Mouse (Mus musculus): ENCODE data around the gene Gpcpd1. TPM values are rescaled to one million over a fixed set of nuclear protein-coding genes. Genes with fewer than 3 reads are reported as not detected.

The Gpcpd1 gene
- polyA plus RNA-seq, 1 experiment from 2014 or later: 52.2 TPM

DNA sequence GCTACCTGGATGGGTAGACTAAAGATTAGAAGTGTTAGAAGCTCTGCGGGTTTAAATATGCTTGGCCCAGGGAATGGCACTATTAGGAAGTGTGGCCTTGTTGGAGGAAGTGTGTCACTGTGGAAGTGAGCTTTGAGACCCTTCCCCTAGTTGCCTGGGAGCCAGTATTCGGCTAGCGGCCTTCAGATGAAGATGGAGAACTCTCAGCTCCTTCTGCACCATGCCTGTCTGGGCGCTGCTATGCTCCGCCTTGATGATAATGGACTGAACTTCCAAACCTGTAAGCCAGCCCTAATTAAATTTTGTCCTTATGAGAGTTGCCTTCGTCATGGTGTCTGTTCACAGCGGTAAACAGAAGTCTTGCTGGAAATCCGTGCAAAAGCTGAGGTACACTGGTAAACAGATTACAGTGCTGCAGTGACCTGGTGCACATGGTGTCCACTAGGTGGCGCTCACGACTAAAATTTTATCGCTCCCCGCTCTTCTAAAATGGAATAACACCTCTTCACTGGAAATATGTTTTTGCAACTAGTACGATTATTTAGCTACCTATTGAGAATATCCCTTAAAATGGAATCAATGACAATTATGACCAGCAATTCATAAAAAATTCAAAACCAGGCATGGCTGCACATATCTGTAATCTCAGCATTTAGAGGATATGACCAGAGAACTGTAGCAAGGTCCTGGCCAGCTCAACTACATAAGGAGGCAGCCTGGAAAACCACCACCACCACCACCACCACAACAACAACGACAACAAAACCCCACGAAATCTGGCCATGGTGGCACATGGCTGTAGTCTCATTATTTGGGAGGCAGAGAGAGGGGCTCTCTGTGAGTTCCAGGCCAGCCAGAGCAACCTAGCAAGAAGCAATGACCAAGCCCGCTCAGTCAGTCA lies 71.1 kb downstream of the Gpcpd1 start:
- DNase-seq (ENCODE audit: low spot score): peak; percentile 88
- TF ChIP-seq CTCF (IDR thresholded peaks at IDR 0.05) (peak; percentile 83), EP300 (IDR thresholded peaks at IDR 0.05) (no peak)
- Histone ChIP-seq H3K4me3 (ENCODE audit: low read depth, low read length) (no peak overlapping the region), H3K4me1 (ENCODE audit: insufficient read depth, low read depth, low read length) (peaks cover 2% of the 10 kb centered on the region; the same call in 1 of the 2 replicates), H3K27me3 (replicated peaks; ENCODE audit: insufficient read depth, low read length) (no peaks in the 10 kb centered on the region), H3K9me3 (ENCODE audit: low read length) (no peaks in the 10 kb centered on the region), H3K36me3 (ENCODE audit: insufficient read depth, low read length) (no peaks in the 10 kb centered on the region), H3K4me2 (replicated peaks; ENCODE audit: low read depth, low read length) (no peak overlapping the region), H3K9ac (replicated peaks; ENCODE audit: low read depth) (no peak overlapping the region), H3K27ac (ENCODE audit: low read length) (no peak overlapping the region)
- 26% methylated on average over 16 of the region's 16 CpGs for WGBS
- peak; percentile 41; the same call in 1 of the 2 replicates for ATAC-seq

DNA sequence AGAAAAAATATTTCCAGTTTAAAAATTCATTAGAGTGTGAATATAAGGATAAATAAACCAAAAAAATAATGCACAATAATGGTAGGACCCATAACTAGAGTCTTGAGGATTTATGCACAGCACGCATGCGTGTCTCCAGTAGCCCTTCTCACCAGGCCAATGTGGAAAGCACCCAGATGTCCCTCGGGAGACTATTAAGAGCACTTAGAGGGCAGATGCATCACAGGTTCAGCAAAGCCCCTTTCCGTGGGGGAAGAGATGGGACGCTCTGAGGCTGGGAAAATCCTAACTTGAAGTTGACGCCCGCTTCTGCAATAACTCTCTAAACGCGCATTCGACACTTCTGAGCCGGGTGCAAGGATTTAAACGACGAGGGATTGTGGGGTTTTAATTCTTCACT lies 71.9 kb downstream of the Gpcpd1 start:
- 82% methylated on average over 13 of the region's 13 CpGs for WGBS
- no peak overlapping the region for H3K4me3 ChIP-seq (ENCODE audit: low read depth, low read length)
- DNase-seq (ENCODE audit: low spot score): no peak
- ATAC-seq: no peak
- no peak overlapping the region for H3K4me2 ChIP-seq (replicated peaks; ENCODE audit: low read depth, low read length)
- no peaks in the 10 kb centered on the region for H3K36me3 ChIP-seq (ENCODE audit: insufficient read depth, low read length)
- H3K27ac ChIP-seq (ENCODE audit: low read length): no peak overlapping the region
- H3K27me3 ChIP-seq (replicated peaks; ENCODE audit: insufficient read depth, low read length): no peaks in the 10 kb centered on the region
- H3K9ac ChIP-seq (replicated peaks; ENCODE audit: low read depth): no peak overlapping the region
- no peak for TF ChIP-seq CTCF (IDR thresholded peaks at IDR 0.05)
- TF ChIP-seq EP300 (IDR thresholded peaks at IDR 0.05): no peak
- no peaks in the 10 kb centered on the region for H3K9me3 ChIP-seq (ENCODE audit: low read length)
- peaks cover 2% of the 10 kb centered on the region; the same call in 1 of the 2 replicates for H3K4me1 ChIP-seq (ENCODE audit: insufficient read depth, low read depth, low read length)

DNA sequence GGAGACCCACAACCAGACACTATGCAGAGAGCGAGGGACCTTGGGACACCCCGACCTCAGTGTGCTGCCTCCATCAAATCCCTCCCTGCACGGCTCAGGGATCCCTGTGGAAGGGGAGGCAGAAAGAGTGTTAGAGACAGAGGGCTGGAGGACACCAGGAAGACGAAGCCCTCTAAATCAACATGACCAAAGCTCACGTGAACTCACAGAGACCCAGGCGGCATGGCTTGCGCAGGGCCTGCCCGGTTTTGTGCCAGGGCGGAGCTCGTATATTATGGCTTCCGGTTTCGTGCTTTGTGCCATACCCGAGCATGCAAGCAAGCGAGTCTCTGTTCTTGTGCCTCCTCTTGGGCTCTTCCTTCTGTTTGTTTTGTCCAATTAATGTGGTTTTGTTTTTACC lies 72.5 kb downstream of the Gpcpd1 start:
- H3K9me3 ChIP-seq (ENCODE audit: low read length): no peaks in the 10 kb centered on the region
- no peak overlapping the region for H3K4me2 ChIP-seq (replicated peaks; ENCODE audit: low read depth, low read length)
- H3K4me3 ChIP-seq (ENCODE audit: low read depth, low read length): no peak overlapping the region
- WGBS: 86% methylated on average over 14 of the region's 14 CpGs
- H3K27me3 ChIP-seq (replicated peaks; ENCODE audit: insufficient read depth, low read length): no peaks in the 10 kb centered on the region
- no peaks in the 10 kb centered on the region for H3K36me3 ChIP-seq (ENCODE audit: insufficient read depth, low read length)
- no peak for ATAC-seq
- DNase-seq (ENCODE audit: low spot score): no peak
- H3K4me1 ChIP-seq (ENCODE audit: insufficient read depth, low read depth, low read length): peaks cover 2% of the 10 kb centered on the region; the same call in 1 of the 2 replicates
- H3K9ac ChIP-seq (replicated peaks; ENCODE audit: low read depth): no peak overlapping the region
- TF ChIP-seq CTCF (IDR thresholded peaks at IDR 0.05) (no peak), EP300 (IDR thresholded peaks at IDR 0.05) (no peak)
- no peak overlapping the region for H3K27ac ChIP-seq (ENCODE audit: low read length)

DNA sequence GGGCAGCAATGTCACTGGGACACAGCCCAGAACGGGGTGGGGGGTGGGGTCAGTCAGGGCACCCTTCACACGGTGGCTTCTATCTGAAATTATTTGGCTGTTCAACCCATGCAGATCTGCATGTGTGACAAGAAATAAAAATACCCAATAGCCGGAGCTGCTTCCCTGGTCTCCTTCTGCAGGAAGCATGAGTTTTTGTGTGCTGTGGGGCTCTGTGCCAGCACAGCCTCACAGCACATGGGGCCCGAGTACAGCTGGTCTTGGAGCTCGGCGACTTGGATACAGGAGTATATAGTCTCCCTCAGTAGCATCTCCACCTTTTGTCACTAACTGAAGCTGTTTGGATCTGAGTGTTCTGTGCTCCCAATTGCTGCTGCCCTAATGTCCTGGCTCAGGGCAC lies 73.2 kb downstream of the Gpcpd1 start:
- no peaks in the 10 kb centered on the region for H3K36me3 ChIP-seq (ENCODE audit: insufficient read depth, low read length)
- WGBS: 42% methylated on average over 6 of the region's 6 CpGs

DNA sequence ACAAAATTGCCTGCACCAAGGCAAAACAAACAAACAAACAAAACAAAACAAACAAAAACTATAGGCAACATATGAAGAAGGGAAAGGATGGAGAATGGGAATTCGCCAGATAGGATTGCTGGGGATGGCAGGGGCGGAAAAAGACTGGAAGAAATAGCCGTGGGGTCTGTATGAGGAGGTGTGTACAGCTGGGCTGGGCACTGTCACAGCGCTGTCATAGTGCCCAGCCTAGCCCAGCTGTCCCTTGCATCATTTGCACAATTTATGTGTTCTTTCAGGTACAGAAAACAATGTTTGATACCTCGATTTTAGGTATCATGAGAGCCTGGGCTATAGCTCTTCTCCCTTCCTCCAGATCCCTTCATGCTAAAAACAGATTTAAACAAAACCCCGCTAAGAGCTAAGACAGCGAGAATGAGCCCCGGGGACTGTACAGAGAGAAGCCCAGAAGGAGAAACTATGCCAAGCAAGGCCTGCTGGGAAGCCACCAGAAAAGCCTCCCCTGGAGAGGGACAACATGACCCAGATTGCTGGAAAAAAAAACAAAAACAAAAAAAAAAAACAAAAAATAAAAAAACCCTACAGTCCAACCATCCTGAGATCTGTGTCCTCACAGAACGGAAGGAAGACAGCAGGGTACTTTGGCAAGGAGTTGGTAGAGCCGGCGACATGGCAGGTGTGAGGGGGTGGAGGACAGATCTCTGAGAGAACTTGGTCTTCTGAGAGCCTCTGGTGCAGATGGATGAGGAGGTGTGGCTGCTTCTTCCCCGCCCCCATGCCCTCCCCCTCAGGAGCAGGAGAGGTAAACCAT lies 74.0 kb downstream of the Gpcpd1 start:
- Histone ChIP-seq H3K9ac (replicated peaks; ENCODE audit: low read depth) (no peak overlapping the region), H3K4me2 (replicated peaks; ENCODE audit: low read depth, low read length) (no peak overlapping the region), H3K36me3 (ENCODE audit: insufficient read depth, low read length) (no peaks in the 10 kb centered on the region), H3K9me3 (ENCODE audit: low read length) (no peaks in the 10 kb centered on the region), H3K27me3 (replicated peaks; ENCODE audit: insufficient read depth, low read length) (no peaks in the 10 kb centered on the region), H3K4me1 (ENCODE audit: insufficient read depth, low read depth, low read length) (peaks cover 2% of the 10 kb centered on the region; the same call in 1 of the 2 replicates), H3K27ac (ENCODE audit: low read length) (no peak overlapping the region), H3K4me3 (ENCODE audit: low read depth, low read length) (no peak overlapping the region)
- no peak for TF ChIP-seq EP300 (IDR thresholded peaks at IDR 0.05)
- TF ChIP-seq CTCF (IDR thresholded peaks at IDR 0.05): no peak
- no peak for DNase-seq (ENCODE audit: low spot score)
- no peak for ATAC-seq
- 63% methylated on average over 12 of the region's 12 CpGs for WGBS

More for the DNA sequence above, 73.2 kb downstream of the Gpcpd1 start:
- H3K4me1 ChIP-seq (ENCODE audit: insufficient read depth, low read depth, low read length): peaks cover 2% of the 10 kb centered on the region; the same call in 1 of the 2 replicates
- H3K27me3 ChIP-seq (replicated peaks; ENCODE audit: insufficient read depth, low read length): no peaks in the 10 kb centered on the region
- no peak overlapping the region for H3K9ac ChIP-seq (replicated peaks; ENCODE audit: low read depth)
- no peak overlapping the region for H3K4me3 ChIP-seq (ENCODE audit: low read depth, low read length)
- no peak for DNase-seq (ENCODE audit: low spot score)
- no peaks in the 10 kb centered on the region for H3K9me3 ChIP-seq (ENCODE audit: low read length)
- H3K4me2 ChIP-seq (replicated peaks; ENCODE audit: low read depth, low read length): no peak overlapping the region
- no peak for ATAC-seq
- TF ChIP-seq EP300 (IDR thresholded peaks at IDR 0.05) (no peak), CTCF (IDR thresholded peaks at IDR 0.05) (no peak)
- H3K27ac ChIP-seq (ENCODE audit: low read length): no peak overlapping the region

DNA sequence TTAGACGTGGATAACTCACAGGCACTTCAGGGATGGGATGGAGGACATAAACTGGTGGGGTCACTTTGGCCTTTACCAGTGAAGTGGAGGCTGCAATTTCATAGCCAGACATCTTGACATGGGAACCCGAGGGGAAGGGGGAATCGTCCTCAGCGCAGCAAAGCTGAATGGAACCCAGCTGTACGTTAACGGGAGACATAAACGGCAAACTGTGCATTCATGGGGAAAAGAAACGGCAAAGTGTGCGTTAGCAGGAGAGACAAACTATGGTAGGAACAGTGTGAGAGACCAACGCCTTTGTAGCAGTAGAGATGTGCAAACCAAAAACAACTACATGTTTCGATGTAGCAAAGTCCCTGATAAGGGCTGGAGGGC lies 74.6 kb downstream of the Gpcpd1 start:
- H3K27ac ChIP-seq (ENCODE audit: low read length): no peak overlapping the region
- no peak overlapping the region for H3K4me3 ChIP-seq (ENCODE audit: low read depth, low read length)
- H3K4me1 ChIP-seq (ENCODE audit: insufficient read depth, low read depth, low read length): peaks cover 2% of the 10 kb centered on the region; the same call in 1 of the 2 replicates
- WGBS: 61% methylated on average over 11 of the region's 11 CpGs
- no peaks in the 10 kb centered on the region for H3K36me3 ChIP-seq (ENCODE audit: insufficient read depth, low read length)
- no peak for TF ChIP-seq CTCF (IDR thresholded peaks at IDR 0.05)
- no peak for TF ChIP-seq EP300 (IDR thresholded peaks at IDR 0.05)
- no peaks in the 10 kb centered on the region for H3K9me3 ChIP-seq (ENCODE audit: low read length)
- H3K4me2 ChIP-seq (replicated peaks; ENCODE audit: low read depth, low read length): no peak overlapping the region
- ATAC-seq: no peak
- H3K27me3 ChIP-seq (replicated peaks; ENCODE audit: insufficient read depth, low read length): no peaks in the 10 kb centered on the region
- H3K9ac ChIP-seq (replicated peaks; ENCODE audit: low read depth): no peak overlapping the region
- DNase-seq (ENCODE audit: low spot score): no peak

Measured in lung, postnatal 0 days (tissue).